Mouse (Mus musculus) ovary, postnatal 14 days (tissue): ENCODE measurements around the gene Mink1.
"Not testable (repeated sequence)": the region's sequence is repeated elsewhere in the genome, so short reads cannot be mapped to it uniquely, and the experiment has no call there.

Experiments
- DNase-seq: peaks from one replicate; pipeline ENCODE4 v3.0.0; 2022; ENCODE audit warnings: low spot score

Mink1 gene

DNA sequence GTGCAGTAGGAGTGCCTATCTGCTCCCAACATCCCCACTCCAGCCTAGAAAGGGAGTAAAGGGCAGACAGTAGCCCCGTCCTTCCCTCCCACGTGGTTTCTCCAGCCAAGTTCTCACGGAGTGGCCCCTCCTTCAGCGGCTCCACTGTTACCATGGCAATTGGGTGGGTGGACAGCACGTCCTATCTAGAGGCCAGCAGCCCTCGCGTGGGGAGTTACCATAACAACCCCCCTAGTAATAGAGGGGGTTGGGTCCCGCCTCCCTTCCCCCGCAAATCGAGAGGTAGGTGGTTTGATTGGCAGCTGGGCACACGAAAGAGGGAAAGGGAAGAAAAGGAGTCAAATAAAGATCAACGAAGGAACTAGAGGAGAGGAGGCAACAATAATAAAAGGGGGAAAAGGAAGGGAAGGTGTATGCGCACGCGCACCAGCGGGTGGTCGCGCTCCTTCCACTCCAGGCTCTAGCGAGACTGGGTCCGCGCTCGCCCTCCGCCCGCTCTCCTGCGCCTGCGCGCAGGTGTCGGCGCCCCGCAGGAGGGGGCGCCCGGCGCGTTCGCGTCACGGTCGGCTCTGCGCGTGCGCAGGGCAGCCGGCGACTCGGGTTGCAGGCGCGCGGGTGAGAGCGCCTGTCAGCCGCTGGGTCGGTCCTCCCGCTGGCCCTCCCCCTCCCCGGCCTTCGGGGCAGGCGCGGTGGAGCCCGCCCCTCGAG, at the start of gene Mink1:
TSS of gene Mink1 (plus strand) at position 595 of the 708 bp plus-strand sequence.
- DNase-seq: peak; percentile 82

DNA sequence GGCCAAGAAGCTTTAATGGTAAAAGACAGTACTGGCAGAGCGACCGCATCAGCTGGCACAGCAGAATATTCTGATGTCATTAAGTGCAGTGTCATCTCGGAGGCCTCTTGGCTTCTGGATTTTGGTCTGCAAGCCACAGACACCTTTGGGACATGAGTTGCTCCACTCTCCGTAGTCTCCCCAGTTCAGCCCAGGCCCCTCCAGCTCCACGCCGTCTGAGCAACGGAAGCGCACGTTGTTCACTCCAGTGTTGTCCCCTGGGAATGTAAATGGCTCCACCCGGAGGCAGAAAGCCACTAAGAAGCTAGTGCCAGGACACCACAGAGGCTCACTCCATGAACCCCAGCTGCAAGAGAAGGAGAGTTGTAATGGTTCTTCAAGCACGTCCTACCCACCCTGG, 49.2 kb upstream of the Mink1 start:
- DNase-seq: no peak

DNA sequence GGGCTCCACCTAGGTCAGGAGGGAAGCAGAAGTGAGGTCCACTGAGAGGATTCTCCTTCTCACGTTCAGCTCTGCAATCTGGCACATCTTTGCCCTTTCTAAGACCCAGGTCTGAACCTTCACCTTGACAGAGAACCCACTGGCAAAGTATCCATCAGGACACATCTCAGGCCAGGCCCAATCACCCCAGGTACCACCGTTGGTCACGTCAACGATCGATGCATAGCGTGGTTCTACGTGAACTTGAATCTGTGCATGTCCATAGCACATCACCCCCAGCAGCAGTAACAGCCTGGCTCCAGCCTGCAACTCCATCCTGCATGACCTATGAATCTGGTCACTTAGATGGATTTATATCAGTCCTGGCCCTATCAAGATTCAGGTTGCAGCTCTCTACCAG, 48.4 kb upstream of the Mink1 start, which contains the start of gene Vmo1:
TSS of gene Vmo1 (minus strand) at position 329 of the 400 bp plus-strand sequence.
- no peak for DNase-seq

DNA sequence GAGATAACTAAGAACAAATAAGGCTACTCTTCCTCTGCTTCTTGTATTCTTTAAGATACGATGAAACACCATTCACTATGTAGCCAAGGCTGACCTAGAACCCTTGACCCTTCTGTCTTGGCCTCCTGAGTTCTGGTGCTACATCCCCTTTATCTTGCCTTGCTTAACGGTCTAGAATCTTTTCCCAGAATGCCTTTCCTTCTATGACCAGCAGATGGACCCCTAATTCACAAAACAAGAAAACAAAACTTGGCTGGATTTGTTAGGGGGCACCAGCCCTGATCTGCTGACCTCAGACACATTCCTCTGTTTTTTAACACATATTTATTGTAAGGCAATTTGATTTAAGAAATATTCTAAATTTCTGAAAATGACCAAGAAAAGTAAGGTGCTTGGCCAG, 46.3 kb upstream of the Mink1 start:
- DNase-seq: no peak

GRCm38 (mm10) chr11:70518436-70518835, 44.2 kb upstream of the Mink1 start:
- DNase-seq: no peak

GRCm38 (mm10) chr11:70518923-70519322, 43.8 kb upstream of the Mink1 start, which contains the start of gene Gltpd2:
TSS of gene Gltpd2 (plus strand) at chr11:70519196.
- DNase-seq: no peak

DNA sequence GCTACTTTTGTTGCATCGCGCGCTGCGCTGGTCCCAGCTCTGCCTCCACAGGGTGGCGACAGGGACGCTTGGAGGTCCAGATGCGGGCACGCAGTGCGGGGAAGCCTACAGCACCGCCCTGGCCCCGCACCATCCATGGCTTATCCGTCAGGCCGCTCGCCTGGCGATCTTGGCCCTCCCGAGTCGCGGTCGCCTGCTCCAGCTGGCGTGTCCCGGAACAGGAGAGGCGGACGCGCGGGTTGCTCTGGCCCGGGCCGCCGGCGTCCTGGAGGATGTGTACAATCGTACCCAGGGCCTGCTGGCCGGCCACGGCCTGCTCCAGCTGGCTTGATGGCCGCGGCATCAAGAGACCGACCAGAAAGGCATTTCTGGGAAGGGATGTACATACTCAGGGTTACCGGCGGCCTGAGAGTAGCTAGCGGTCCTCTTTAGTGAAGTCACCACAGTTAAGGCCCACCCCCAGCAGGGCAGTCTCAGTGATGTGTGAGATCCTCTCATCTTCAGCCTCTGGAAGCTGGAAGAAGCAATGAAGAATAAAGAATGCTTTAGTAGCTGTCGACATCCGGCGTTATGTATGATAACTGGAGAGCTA, 42.4 kb upstream of the Mink1 start:
- peak; percentile 32 for DNase-seq

DNA sequence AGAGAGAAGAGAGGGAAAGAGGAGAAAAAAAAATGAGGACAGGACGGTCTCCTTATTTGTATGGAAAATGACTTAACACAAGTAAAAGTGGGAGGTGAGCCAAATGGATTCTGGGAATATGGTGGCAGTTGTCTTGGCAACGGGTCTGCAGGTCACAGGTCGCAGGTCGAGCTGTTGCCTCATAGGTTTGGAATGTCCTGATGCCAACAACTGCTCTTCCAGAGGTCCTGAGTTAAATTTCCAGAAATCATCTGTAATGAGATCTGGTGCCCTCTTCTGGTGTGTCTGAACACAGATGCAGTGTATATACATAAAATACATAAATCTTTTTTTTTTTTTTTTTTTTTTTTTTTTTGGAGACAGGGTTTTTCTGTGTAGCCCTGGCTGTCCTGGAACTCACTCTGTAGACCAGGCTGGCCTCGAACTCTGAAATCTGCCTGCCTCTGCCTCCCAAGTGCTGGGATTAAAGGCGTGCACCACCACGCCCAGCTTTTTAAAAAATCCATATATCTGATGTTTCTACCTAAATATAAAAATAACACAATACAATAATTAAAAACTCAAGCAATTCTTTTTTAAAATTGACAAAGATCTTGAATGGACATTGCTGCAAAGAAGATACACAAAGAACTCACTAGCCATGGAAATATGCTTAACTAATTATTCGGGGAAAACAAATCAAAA, 39.2 kb upstream of the Mink1 start:
- not testable (repeated sequence) for DNase-seq

DNA sequence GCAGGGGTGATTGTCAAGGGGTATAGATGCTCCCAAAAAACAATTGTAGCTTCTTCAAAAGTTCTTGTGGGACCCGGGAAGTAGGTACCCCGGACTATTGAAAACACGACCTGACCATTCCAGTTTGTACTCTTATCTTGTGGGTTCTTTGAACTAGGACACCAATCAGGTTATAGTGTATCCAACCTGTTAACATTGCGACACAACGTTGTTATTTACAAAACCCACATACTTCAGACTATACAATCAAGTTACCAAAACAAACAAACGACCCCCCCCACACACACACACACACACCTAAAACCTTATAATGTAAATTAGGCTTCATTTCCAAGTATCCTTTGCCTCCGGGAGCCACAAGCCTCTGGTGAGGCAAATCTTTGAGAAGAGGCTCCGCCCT, 37.9 kb upstream of the Mink1 start:
- no peak for DNase-seq

- DNase-seq: peak; percentile 74
Measured at GRCm38 (mm10) chr11:70525184-70525678, 37.5 kb upstream of the Mink1 start, which contains the start of gene Psmb6. TSS of gene Psmb6 (plus strand) at chr11:70525367.

DNA sequence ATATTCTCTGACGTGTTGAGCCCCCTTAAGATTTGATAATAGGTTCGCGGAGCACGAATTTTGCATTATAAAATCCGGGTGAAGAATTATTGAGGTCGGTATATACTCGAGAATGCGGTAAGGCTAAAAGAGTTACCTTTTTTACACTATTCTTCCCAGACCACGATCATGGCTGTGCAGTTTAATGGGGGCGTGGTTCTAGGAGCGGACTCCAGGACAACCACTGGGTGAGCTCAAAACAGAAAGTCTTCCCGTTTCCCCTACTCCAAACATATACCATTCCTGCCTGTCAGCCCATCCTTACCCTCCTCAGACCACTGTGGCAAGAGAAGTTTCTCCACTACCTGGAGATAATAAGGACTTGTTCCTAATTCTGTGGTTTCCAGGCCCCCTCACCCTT, 37.0 kb upstream of the Mink1 start:
- DNase-seq: no peak

GRCm38 (mm10) chr11:70526211-70526610, 36.5 kb upstream of the Mink1 start:
- no peak for DNase-seq

DNA sequence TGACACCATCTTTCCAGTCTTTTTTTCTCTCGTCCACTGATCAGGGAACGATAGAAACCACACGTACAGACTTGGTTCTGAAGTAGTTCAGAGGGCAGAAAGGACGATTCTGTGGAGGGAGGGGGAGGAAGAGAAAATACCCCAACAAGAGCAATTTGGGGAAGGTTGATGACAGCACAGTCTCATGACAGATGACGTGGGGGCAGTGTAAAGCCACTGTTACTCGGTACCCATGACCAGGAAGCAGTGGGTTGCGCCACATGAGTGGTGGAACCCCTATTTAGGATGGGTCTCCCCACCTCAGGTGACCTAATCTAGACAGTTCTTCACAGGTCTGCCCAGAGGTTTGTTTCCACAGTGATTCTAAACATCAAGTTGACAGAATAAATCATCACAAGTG, 34.1 kb upstream of the Mink1 start:
- no peak for DNase-seq

DNA sequence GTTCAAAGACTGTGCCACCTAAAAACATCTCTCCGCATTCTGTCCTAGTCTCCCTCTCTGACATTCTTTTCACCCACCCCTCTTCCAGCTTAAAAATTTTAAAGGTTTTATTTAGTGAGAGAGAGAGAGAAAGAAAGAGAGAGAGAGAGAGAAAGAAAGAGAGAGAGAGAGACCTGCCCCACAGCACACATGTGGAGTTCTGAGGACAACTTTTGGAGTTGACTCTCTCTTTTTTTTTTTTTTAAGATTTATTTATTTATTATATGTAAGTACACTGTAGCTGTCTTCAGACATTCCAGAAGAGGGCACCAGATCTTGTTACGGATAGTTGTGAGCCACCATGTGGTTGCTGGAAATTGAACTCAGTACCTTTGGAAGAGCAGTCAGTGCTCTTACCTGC, 31.6 kb upstream of the Mink1 start:
- not testable (repeated sequence) for DNase-seq

GRCm38 (mm10) chr11:70532839-70533238, 29.8 kb upstream of the Mink1 start, which contains the start of gene Gm40193:
TSS of gene Gm40193 (minus strand) at chr11:70532939.
- no peak for DNase-seq

DNA sequence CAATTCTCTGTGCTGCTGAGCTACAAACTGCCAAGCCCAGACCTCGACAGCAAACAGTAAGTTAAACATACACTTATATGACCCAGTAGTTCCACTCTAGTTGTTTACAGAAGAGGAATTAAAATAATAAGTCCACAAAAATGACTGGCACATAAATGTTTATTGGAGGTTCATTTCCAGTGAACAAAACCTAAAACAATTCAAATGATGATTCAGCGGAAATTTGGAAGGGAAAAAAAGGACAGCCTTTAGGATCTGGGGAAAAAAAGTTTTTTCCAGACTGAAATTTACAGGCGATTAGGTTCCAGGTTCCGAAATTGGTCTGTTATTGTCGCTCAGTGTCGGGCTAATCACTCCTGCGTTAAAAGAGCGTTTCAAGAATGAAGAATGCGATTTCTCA, 23.3 kb upstream of the Mink1 start:
- no peak for DNase-seq

DNA sequence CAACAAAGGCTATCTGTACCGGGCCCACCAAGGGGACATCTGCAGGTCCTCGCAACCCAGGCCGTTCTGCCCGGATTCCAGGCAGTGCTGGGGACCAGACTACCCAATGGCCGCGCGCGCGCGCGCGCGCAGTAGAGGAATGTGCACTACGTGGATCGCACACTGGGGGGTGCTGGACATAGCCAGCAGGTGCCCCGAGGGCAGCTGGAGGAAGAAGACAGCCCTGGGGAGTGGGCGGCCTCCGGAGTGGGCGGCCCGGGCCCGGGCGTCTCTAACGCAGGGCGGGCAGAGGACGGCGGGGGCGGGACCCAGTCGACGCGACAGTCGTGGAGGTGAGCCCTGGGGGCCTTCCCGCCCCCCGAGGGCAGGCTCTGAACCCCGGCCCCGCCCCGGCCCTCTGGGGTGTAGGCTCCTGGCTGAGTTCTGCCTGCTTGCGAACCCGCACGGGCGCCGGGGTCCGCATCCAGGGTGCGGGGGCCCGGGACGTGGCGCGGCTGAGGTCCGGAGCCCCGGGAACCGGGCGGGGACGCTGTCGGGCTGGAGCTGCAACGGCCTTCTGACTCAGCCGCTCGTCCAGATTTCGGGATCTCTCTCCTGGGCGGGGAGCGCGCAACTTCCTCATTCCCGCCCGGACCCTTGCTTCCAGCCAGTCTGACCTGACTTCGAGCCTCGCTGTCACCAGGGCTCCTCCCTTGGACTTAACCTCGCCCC, 22.6 kb upstream of the Mink1 start, which contains the start of gene Pld2:
TSS of gene Pld2 (plus strand) at position 188 of the 711 bp plus-strand sequence.
- DNase-seq: peak; percentile 79

- no peak for DNase-seq
Measured at GRCm38 (mm10) chr11:70540928-70541327, 21.8 kb upstream of the Mink1 start.

GRCm38 (mm10) chr11:70541415-70541814, 21.3 kb upstream of the Mink1 start:
- DNase-seq: no peak

- DNase-seq: no peak
Measured at GRCm38 (mm10) chr11:70544496-70544895, 18.2 kb upstream of the Mink1 start.

GRCm38 (mm10) chr11:70551526-70551925, 11.2 kb upstream of the Mink1 start:
- DNase-seq: no peak

GRCm38 (mm10) chr11:70553940-70554339, 8.7 kb upstream of the Mink1 start:
- no peak for DNase-seq
